Mouse (Mus musculus) urinary bladder, postnatal 25 days (tissue): ENCODE results near the gene Ubald1.

Source experiments
- DNase-seq: peaks from one replicate; pipeline ENCODE4 v3.0.0; 2022; ENCODE audit warnings: low spot score

Ubald1 gene

DNA sequence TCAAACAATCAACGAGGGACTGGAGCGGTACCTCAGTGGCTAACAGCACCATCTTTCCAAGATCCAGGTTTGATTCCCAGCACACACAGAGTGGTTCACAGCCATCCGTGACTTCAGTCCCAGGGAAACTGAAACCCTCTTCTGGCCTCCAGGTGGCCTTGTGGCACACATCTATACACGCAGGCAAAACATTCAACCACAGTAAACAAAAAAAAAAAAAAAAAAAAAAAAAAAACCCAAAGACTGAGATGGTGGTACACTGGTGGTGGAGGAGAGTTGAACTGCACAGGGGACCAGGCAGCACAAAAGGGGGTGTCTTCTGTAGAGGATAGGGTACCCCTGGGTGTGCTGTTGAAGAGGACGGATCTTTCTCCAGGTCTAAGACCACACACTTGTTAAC is 9.6 kb downstream of the Ubald1 start:
- DNase-seq, result no peak

DNA sequence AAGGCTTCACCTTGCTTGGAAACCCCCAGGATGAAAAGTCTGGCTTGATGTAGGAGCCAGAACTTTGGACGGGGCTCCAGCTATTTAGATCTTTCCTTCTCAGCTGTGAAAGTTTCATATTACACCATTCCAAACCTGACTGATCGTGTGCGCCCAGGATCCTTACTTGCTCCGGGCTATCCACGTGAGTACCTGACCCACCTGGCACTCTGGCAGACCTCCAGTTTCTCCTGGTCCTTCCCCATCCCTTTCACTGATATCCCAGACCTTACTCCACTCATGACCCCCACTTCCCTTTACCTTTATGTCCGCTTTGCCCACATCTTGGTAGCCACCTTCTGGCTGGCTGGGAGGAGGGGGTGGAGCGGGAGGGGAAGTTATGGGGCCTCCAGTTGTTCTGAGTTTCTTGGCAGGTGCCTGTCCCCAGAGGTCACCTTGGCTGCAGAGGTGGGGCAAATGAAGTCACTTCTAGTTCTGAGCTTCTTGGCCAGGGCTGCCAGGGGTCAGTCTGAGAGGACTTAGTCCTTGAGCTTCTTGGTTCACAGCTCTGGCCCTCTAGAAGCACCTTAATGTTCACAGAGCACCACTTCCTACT is 13.9 kb downstream of the Ubald1 start:
- no peak for DNase-seq

- no peak for DNase-seq
Measured at GRCm38 (mm10) chr16:4863742-4864141, 16.4 kb downstream of the Ubald1 start.

DNA sequence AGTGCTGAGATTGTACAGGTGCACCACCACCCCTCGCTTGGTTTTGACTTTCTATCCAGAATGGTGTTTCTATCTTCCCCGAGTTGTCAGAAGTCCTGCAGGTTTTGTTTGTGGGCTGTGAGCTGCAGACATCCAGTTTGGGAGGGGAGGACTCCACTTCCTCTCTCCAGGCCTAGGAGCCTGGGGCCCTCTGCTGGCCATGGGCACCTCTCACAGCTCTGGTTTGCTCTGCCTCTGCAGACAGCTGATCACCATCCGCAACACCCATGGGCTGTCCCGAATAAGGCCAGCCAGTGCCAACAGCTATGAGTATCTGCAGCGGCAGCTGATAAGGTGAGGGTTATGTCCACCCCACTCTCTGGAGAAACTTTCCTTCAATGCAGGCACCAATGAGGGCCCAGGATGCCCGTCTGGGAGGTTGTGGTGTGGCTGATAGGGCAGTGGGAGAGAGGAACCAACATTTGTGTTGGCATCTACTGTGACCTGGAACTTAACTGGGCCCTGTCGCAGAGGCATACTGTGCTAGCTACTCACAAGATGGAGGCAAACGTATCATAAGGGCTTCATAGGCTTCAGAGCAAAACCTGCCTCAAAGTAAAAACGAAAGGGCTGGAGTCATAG is 17.1 kb downstream of the Ubald1 start:
- peak; percentile 63 for DNase-seq

GRCm38 (mm10) chr16:4861392-4861791 is 18.7 kb downstream of the Ubald1 start:
- no peak for DNase-seq

- DNase-seq, result no peak
Measured at GRCm38 (mm10) chr16:4855046-4855650, 25.0 kb downstream of the Ubald1 start.

- no peak for DNase-seq
Measured at GRCm38 (mm10) chr16:4850938-4851628, 29.0 kb downstream of the Ubald1 start.

DNA sequence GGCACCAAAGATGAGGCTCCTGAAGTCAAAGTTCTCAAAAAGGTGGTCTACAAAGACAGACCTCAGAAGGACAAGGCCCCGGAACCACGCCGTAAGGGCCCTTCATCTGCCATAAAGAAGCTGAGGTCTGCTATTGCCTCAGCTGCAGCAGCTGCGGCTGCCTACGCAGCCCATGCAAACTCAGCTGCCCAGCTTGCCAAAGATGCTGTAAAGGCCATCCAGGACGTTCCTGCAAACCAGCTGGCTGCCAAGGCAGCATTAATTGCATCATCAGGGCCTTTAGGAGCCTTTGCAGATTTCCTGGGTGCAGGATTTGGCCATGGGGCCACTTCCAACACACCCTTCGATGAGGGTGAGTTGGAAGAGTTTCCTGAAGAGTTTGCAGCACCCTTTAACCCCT is 29.8 kb downstream of the Ubald1 start:
- DNase-seq, result no peak

- DNase-seq, result no peak
Measured at GRCm38 (mm10) chr16:4848090-4848489, 32.0 kb downstream of the Ubald1 start.

DNA sequence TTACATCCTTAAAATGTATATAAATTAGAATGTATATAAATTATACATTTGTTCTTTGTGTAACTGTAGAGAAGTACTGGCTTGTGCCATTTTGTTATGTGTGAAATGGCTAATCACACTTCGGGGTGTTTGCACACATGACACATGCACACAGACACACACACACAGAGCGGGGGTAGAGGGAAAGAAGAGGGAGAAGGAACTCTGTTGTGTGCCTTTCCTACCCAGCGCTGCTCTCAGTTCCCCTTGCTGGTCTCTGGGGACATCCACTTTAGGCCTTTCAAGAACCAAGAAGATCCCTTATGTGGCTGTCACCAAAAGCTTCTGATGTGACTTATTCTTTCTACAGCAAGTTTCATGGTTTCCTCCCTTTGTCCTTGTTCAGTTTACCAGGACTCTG is 33.1 kb downstream of the Ubald1 start:
- no peak for DNase-seq

- no peak for DNase-seq
Measured at GRCm38 (mm10) chr16:4840231-4840630, 39.9 kb downstream of the Ubald1 start.

DNA sequence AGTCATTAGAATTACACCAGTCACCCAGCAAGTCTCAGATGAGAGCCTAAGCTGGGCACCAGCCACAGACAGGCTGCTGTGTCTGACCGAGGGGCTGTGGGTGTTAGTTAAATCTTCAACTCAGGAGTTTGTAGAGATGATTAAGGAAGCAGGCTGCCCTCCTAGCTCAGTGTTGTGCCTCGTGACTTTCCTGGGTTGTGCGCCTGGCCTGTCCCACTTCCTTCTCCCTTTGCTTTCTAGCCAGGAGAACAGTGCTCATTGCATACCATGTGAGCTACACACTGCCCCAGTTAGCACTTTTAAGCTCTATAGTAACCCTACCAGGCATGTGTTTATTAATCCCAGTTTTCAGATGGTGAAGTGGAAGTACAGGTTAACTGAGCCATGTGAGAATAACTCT is 40.6 kb downstream of the Ubald1 start:
- no peak for DNase-seq

DNA sequence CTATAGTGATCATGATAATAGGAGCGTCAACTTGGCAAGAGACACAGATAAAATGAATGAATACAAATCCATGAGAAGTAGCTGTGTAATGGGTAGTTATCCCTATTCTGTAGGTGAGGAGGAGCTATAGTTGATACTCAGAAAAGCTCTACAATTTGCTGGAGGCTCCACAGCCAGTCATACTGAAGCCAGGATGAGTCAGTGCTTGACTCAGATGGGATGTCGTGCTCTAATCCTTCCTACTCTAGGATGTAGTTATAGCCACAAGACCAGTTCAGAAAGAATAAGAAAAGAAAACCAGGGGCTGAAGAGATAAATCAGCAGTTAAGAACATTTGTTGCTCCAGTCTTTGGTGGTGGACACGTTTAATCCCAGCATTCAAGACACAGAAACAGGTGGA is 42.5 kb downstream of the Ubald1 start:
- no peak for DNase-seq

- DNase-seq, result no peak
Measured at GRCm38 (mm10) chr16:4835191-4835590, 44.9 kb downstream of the Ubald1 start, which contains the start of gene 4930562C15Rik. 4930562C15Rik (plus strand) TSS chr16:4835416.

GRCm38 (mm10) chr16:4833858-4834257 is 46.3 kb downstream of the Ubald1 start:
- DNase-seq, result no peak

DNA sequence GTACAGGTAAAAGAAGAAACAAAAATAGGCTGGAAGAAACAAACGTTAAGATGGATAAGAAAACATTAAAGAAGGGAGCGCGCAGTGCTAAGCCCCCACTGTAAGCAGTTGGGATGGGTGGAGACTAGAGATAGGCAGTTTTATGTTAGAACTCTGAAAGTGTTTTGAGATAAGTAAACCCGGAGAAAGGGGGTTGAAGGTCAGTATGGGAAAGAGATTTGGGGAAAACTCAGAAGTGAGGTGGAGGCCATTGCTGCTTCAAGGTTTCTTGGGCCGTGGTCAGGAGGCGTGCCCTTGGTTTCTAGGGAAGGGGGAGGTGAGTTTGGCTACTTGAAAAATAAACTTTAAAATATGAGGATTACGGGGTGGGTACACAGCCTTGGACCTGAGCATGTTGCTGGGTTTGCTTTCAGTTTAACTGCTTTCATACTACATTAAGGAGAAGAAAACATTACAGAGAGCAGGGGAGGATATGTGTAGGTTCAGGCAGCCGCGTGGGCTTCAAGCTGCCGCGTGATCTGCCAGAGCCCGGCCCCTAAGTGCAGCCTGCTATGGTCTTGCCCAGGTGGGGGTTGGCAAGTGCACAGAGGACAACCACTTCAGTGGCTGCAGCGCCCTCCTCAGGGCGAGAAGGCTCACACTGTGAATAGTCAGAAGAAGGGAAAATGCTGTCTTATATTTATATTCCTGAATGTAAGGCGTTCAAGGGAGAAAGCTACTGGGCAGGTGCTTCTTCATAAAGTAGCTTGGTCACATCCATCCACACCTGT is 48.3 kb downstream of the Ubald1 start:
- no peak for DNase-seq

DNA sequence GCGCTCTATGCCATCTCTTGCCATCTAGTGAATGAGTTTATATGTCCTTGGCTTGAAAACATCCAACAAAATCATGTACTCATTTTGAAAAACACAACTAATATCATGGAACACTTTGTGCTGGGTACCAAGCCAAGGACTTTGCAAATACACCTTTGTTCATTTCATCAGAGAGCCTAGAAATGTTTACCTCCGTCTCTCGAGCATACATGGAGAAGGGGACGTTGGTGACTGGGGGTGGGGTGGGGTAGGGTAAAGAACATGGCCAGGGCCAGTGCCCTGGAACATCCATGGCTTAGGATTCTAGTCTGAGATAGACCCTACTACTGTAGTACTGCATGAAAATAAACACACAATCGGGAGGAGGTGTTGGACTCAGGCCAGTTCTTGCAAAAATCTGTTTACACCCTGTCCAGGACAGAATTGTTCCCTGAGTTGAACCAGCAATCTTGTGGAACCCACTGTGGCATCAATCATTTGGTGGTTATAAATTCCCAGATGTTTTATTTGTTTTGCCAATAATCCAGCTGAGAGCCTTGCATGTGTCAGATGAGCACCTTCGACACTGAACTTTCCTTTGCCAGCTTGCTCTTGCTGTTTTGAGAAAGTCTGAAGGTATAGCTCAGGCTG is 50.7 kb downstream of the Ubald1 start:
- DNase-seq, result no peak

DNA sequence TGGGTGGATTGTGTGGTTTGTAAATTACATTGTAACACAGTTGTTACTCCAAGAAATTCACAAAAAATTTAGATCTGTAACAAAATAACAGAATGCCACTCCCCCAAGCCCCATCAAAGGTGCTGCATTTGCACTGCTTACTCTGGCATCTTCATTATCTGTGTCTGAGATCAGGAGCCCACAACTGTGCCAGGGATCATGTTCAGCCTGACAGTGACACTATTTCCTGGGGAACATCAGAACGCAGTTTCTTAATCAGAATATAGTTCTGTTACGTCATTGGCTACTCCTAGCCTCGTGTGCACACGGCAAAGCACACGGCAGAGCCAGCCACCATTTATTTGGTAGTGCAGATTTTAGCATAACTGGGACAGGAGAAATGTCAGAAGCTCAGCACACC is 52.5 kb downstream of the Ubald1 start:
- no peak for DNase-seq
